Mouse (Mus musculus): ENCODE measurements around the gene Krtap4-7. TPM values are rescaled to one million over a fixed set of nuclear protein-coding genes. Genes with fewer than 3 reads are reported as not detected.
"Not testable (repeated sequence)": the region's sequence is repeated elsewhere in the genome, so short reads cannot be mapped to it uniquely, and the experiment has no call there.

Gene Krtap4-7
- polyA plus RNA-seq, 1 experiment, result not detected

DNA sequence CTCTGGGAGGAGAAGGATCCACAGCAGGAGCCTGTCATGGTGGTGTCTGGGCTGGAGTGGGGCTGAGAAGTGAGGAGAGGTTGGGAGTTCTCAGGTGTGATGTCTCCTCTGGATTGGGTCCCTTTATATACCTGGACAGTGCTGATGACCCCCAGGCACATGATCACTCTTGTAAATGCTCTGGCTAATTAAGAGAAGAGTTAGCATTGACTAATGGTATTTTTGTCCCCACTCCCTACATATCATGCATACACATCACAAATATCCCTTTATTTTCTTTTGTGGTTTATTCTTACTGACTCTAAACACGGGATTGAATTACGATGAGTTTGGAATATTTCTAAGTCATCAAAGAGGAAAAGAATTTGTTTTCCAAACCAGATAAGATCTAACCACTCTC is 23.6 kb downstream of the Krtap4-7 start, which contains the start of gene Gm11562:
Gene Gm11562, minus strand, starts transcription at position 101 of the 400 bp plus-strand sequence.
- Histone ChIP-seq H3K36me3 (ENCODE audit: control insufficient read depth, insufficient read depth) (no peaks in the 10 kb centered on the region), H3K79me2 (ENCODE audit: control insufficient read depth, insufficient read depth) (no peaks in the 10 kb centered on the region), H3K79me3 (ENCODE audit: low read depth) (no peaks in the 10 kb centered on the region), H3K27me3 (ENCODE audit: control insufficient read depth, insufficient read depth, insufficient read length) (no peaks in the 10 kb centered on the region), H3K4me3 (ENCODE audit: insufficient read depth, poor library complexity, severe bottlenecking) (no peak within 1 kb of the TSS), H3ac (ENCODE audit: control insufficient read depth, insufficient read length, low read depth) (no peak within 1 kb of the TSS)
- TF ChIP-seq MYOG (IDR thresholded peaks at IDR 0.05; ENCODE audit: control insufficient read depth, extremely low read depth, insufficient read length), result no peak
- no peak for TF ChIP-seq MAX (IDR thresholded peaks at IDR 0.05)
- no peak for TF ChIP-seq FOSL1 (IDR thresholded peaks at IDR 0.05; ENCODE audit: insufficient read depth, low read length, poor library complexity, severe bottlenecking)
- no peak for TF ChIP-seq MYOD1 (IDR thresholded peaks at IDR 0.05; ENCODE audit: control insufficient read depth, insufficient read length, low read depth)
- no peak for TF ChIP-seq USF1 (IDR thresholded peaks at IDR 0.05; ENCODE audit: low read depth)
- TF ChIP-seq CTCF (IDR thresholded peaks at IDR 0.05; ENCODE audit: control insufficient read depth, insufficient read depth, insufficient read length), result no peak
- TF ChIP-seq CEBPB (IDR thresholded peaks at IDR 0.05; ENCODE audit: low read depth), result no peak

- Histone ChIP-seq H3K27me3 (ENCODE audit: control insufficient read depth, insufficient read depth, insufficient read length) (no peaks in the 10 kb centered on the region), H3K79me2 (ENCODE audit: control insufficient read depth, insufficient read depth) (no peaks in the 10 kb centered on the region), H3K4me3 (ENCODE audit: insufficient read depth, poor library complexity, severe bottlenecking) (no peak within 1 kb of the TSS), H3K79me3 (ENCODE audit: low read depth) (no peaks in the 10 kb centered on the region), H3K36me3 (ENCODE audit: control insufficient read depth, insufficient read depth) (no peaks in the 10 kb centered on the region), H3ac (ENCODE audit: control insufficient read depth, insufficient read length, low read depth) (no peak within 1 kb of the TSS)
- TF ChIP-seq MYOG (IDR thresholded peaks at IDR 0.05; ENCODE audit: control insufficient read depth, extremely low read depth, insufficient read length) (no peak), USF1 (IDR thresholded peaks at IDR 0.05; ENCODE audit: low read depth) (no peak), FOSL1 (IDR thresholded peaks at IDR 0.05; ENCODE audit: insufficient read depth, low read length, poor library complexity, severe bottlenecking) (no peak), CEBPB (IDR thresholded peaks at IDR 0.05; ENCODE audit: low read depth) (no peak), MAX (IDR thresholded peaks at IDR 0.05) (no peak), MYOD1 (IDR thresholded peaks at IDR 0.05; ENCODE audit: control insufficient read depth, insufficient read length, low read depth) (no peak), CTCF (IDR thresholded peaks at IDR 0.05; ENCODE audit: control insufficient read depth, insufficient read depth, insufficient read length) (no peak)
Measured at GRCm38 (mm10) chr11:99614796-99615363, 29.0 kb downstream of the Krtap4-7 start, which contains the start of gene Krtap2-4. Krtap2-4 (minus strand) TSS chr11:99614846.

- H3ac ChIP-seq (ENCODE audit: control insufficient read depth, insufficient read length, low read depth); H3K27me3 ChIP-seq (ENCODE audit: control insufficient read depth, insufficient read depth, insufficient read length); H3K79me3 ChIP-seq (ENCODE audit: low read depth): not testable (repeated sequence)
Measured at GRCm38 (mm10) chr11:99610089-99610488, 33.8 kb downstream of the Krtap4-7 start, which contains the start of gene Gm11937. Gm11937 (minus strand) TSS chr11:99610189.

GRCm38 (mm10) chr11:99609126-99609525 is 34.8 kb downstream of the Krtap4-7 start:
- no peaks in the 10 kb centered on the region for H3K36me3 ChIP-seq (ENCODE audit: control insufficient read depth, insufficient read depth)
- H3K79me2 ChIP-seq (ENCODE audit: control insufficient read depth, insufficient read depth), result no peaks in the 10 kb centered on the region
- TF ChIP-seq CTCF (IDR thresholded peaks at IDR 0.05; ENCODE audit: control insufficient read depth, insufficient read depth, insufficient read length) (no peak), MAX (IDR thresholded peaks at IDR 0.05) (no peak), USF1 (IDR thresholded peaks at IDR 0.05; ENCODE audit: low read depth) (no peak), MYOD1 (IDR thresholded peaks at IDR 0.05; ENCODE audit: control insufficient read depth, insufficient read length, low read depth) (no peak), MYOG (IDR thresholded peaks at IDR 0.05; ENCODE audit: control insufficient read depth, extremely low read depth, insufficient read length) (no peak), FOSL1 (IDR thresholded peaks at IDR 0.05; ENCODE audit: insufficient read depth, low read length, poor library complexity, severe bottlenecking) (no peak), CEBPB (IDR thresholded peaks at IDR 0.05; ENCODE audit: low read depth) (no peak)

More at GRCm38 (mm10) chr11:99610089-99610488, 33.8 kb downstream of the Krtap4-7 start, which contains the start of gene Gm11937:
- not testable (repeated sequence) for H3K79me2 ChIP-seq (ENCODE audit: control insufficient read depth, insufficient read depth); H3K36me3 ChIP-seq (ENCODE audit: control insufficient read depth, insufficient read depth); H3K4me3 ChIP-seq (ENCODE audit: insufficient read depth, poor library complexity, severe bottlenecking)

GRCm38 (mm10) chr11:99603208-99603607 is 40.7 kb downstream of the Krtap4-7 start, which contains the start of gene Gm11938:
Gm11938 (minus strand) TSS chr11:99603308.
- H3K36me3 ChIP-seq (ENCODE audit: control insufficient read depth, insufficient read depth); H3K79me3 ChIP-seq (ENCODE audit: low read depth); H3K4me3 ChIP-seq (ENCODE audit: insufficient read depth, poor library complexity, severe bottlenecking); H3K79me2 ChIP-seq (ENCODE audit: control insufficient read depth, insufficient read depth); H3K27me3 ChIP-seq (ENCODE audit: control insufficient read depth, insufficient read depth, insufficient read length); H3ac ChIP-seq (ENCODE audit: control insufficient read depth, insufficient read length, low read depth): not testable (repeated sequence)

More at GRCm38 (mm10) chr11:99609126-99609525, 34.8 kb downstream of the Krtap4-7 start:
- no peaks in the 10 kb centered on the region for H3K27me3 ChIP-seq (ENCODE audit: control insufficient read depth, insufficient read depth, insufficient read length)
- no peak overlapping the region for H3ac ChIP-seq (ENCODE audit: control insufficient read depth, insufficient read length, low read depth)
- H3K79me3 ChIP-seq (ENCODE audit: low read depth), result no peaks in the 10 kb centered on the region
- H3K4me3 ChIP-seq (ENCODE audit: insufficient read depth, poor library complexity, severe bottlenecking), result no peak overlapping the region

DNA sequence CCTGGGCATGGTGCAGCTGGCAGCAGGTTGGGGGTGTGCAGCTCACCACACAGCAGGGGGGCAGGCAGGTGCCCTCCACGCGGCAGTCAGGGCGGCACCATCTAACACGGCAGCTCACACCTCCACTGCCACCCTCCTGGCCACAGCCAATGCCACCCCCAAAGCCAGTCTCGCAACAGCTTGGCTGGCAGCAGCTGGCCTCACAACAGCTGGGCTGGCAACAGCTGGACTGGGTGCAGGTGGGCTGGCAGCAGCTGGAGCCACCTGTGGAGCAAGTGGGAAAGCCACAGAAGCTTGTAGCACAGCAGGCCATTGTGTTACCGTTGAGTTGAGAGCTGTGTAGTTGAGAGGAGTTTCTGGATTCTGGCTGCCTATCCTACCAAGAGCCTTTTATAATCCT is 46.1 kb downstream of the Krtap4-7 start, which contains the start of gene Krtap9-3:
Gene Krtap9-3, minus strand, starts transcription at position 364 of the 400 bp plus-strand sequence.
- H3K79me3 ChIP-seq (ENCODE audit: low read depth); H3ac ChIP-seq (ENCODE audit: control insufficient read depth, insufficient read length, low read depth); H3K27me3 ChIP-seq (ENCODE audit: control insufficient read depth, insufficient read depth, insufficient read length); H3K79me2 ChIP-seq (ENCODE audit: control insufficient read depth, insufficient read depth); H3K4me3 ChIP-seq (ENCODE audit: insufficient read depth, poor library complexity, severe bottlenecking); H3K36me3 ChIP-seq (ENCODE audit: control insufficient read depth, insufficient read depth): not testable (repeated sequence)
- TF ChIP-seq MYOD1 (IDR thresholded peaks at IDR 0.05; ENCODE audit: control insufficient read depth, insufficient read length, low read depth), result peak; percentile 88

Other genes with a start within 250 kb of the Krtap4-7 start
- not detected for gene Krt12, start 221.8 kb downstream of the Krtap4-7 start, polyA plus RNA-seq (2012; fragmentation: generic; extraction: Trizol)
- gene Krt20, start 205.9 kb downstream of the Krtap4-7 start, polyA plus RNA-seq (2012; fragmentation: generic; extraction: Trizol), result not detected
- not detected for gene Krt23, start 151.0 kb downstream of the Krtap4-7 start, polyA plus RNA-seq (2012; fragmentation: generic; extraction: Trizol)
- not detected for gene Krt39, start 122.8 kb downstream of the Krtap4-7 start, polyA plus RNA-seq (2012; fragmentation: generic; extraction: Trizol)
- not detected for gene Krt40, start 100.9 kb downstream of the Krtap4-7 start, polyA plus RNA-seq (2012; fragmentation: generic; extraction: Trizol)
- not detected for gene Krtap3-3, start 93.2 kb downstream of the Krtap4-7 start, polyA plus RNA-seq (2012; fragmentation: generic; extraction: Trizol)
- not detected for gene Krtap3-2, start 87.2 kb downstream of the Krtap4-7 start, polyA plus RNA-seq (2012; fragmentation: generic; extraction: Trizol)
- not detected for gene Gm11939, start 84.6 kb downstream of the Krtap4-7 start, polyA plus RNA-seq (2012; fragmentation: generic; extraction: Trizol)
- not detected for gene Krtap3-1, start 77.5 kb downstream of the Krtap4-7 start, polyA plus RNA-seq (2012; fragmentation: generic; extraction: Trizol)
- gene Krtap1-5, start 63.1 kb downstream of the Krtap4-7 start, polyA plus RNA-seq (2012; fragmentation: generic; extraction: Trizol), result 0.04 TPM
- not detected for gene Krtap1-4, start 60.4 kb downstream of the Krtap4-7 start, polyA plus RNA-seq (2012; fragmentation: generic; extraction: Trizol)
- not detected for gene Krtap1-3, start 52.8 kb downstream of the Krtap4-7 start, polyA plus RNA-seq (2012; fragmentation: generic; extraction: Trizol)
- not detected for gene Krtap9-3, start 46.0 kb downstream of the Krtap4-7 start, polyA plus RNA-seq (2012; fragmentation: generic; extraction: Trizol)
- not detected for gene Gm11938, start 40.8 kb downstream of the Krtap4-7 start, polyA plus RNA-seq (2012; fragmentation: generic; extraction: Trizol)
- gene Gm11937, start 33.9 kb downstream of the Krtap4-7 start, polyA plus RNA-seq (2012; fragmentation: generic; extraction: Trizol), result not detected
- gene Krtap2-4, start 29.2 kb downstream of the Krtap4-7 start, polyA plus RNA-seq (2012; fragmentation: generic; extraction: Trizol), result not detected
- gene Gm11562, start 23.7 kb downstream of the Krtap4-7 start, polyA plus RNA-seq (2012; fragmentation: generic; extraction: Trizol), result not detected
- gene Krtap4-1, start 15.9 kb downstream of the Krtap4-7 start, polyA plus RNA-seq (2012; fragmentation: generic; extraction: Trizol), result not detected
- gene Krtap4-2, start 9.0 kb downstream of the Krtap4-7 start, polyA plus RNA-seq (2012; fragmentation: generic; extraction: Trizol), result not detected
- gene Gm11555, start 6.1 kb upstream of the Krtap4-7 start, polyA plus RNA-seq (2012; fragmentation: generic; extraction: Trizol), result not detected
- not detected for gene Gm11563, start 14.9 kb upstream of the Krtap4-7 start, polyA plus RNA-seq (2012; fragmentation: generic; extraction: Trizol)
- gene Krtap4-6, start 21.9 kb upstream of the Krtap4-7 start, polyA plus RNA-seq (2012; fragmentation: generic; extraction: Trizol), result not detected
- gene Gm14190, start 46.7 kb upstream of the Krtap4-7 start, polyA plus RNA-seq (2012; fragmentation: generic; extraction: Trizol), result not detected
- gene Gm14180, start 90.2 kb upstream of the Krtap4-7 start, polyA plus RNA-seq (2012; fragmentation: generic; extraction: Trizol), result not detected
- gene Gm11595, start 128.8 kb upstream of the Krtap4-7 start, polyA plus RNA-seq (2012; fragmentation: generic; extraction: Trizol), result not detected
- not detected for gene Krtap4-8, start 136.6 kb upstream of the Krtap4-7 start, polyA plus RNA-seq (2012; fragmentation: generic; extraction: Trizol)
- not detected for gene Krtap4-9, start 141.1 kb upstream of the Krtap4-7 start, polyA plus RNA-seq (2012; fragmentation: generic; extraction: Trizol)
- gene Gm11596, start 149.4 kb upstream of the Krtap4-7 start, polyA plus RNA-seq (2012; fragmentation: generic; extraction: Trizol), result not detected
- gene Gm11569, start 154.8 kb upstream of the Krtap4-7 start, polyA plus RNA-seq (2012; fragmentation: generic; extraction: Trizol), result not detected
- gene Gm11554, start 160.4 kb upstream of the Krtap4-7 start, polyA plus RNA-seq (2012; fragmentation: generic; extraction: Trizol), result not detected
- gene Krtap4-13, start 165.8 kb upstream of the Krtap4-7 start, polyA plus RNA-seq (2012; fragmentation: generic; extraction: Trizol), result not detected
- not detected for gene Gm11564, start 171.6 kb upstream of the Krtap4-7 start, polyA plus RNA-seq (2012; fragmentation: generic; extraction: Trizol)
- gene 2300003K06Rik, start 194.0 kb upstream of the Krtap4-7 start, polyA plus RNA-seq (2012; fragmentation: generic; extraction: Trizol), result not detected
- gene Krtap4-16, start 207.5 kb upstream of the Krtap4-7 start, polyA plus RNA-seq (2012; fragmentation: generic; extraction: Trizol), result not detected
- not detected for gene Gm11568, start 213.8 kb upstream of the Krtap4-7 start, polyA plus RNA-seq (2012; fragmentation: generic; extraction: Trizol)
- not detected for gene Gm11559, start 220.4 kb upstream of the Krtap4-7 start, polyA plus RNA-seq (2012; fragmentation: generic; extraction: Trizol)
- gene Krtap9-1, start 229.3 kb upstream of the Krtap4-7 start, polyA plus RNA-seq (2012; fragmentation: generic; extraction: Trizol), result not detected
- gene Gm11567, start 235.1 kb upstream of the Krtap4-7 start, polyA plus RNA-seq (2012; fragmentation: generic; extraction: Trizol), result not detected